Mouse (Mus musculus): Measurements from ENCODE around the gene 5330417C22Rik.

DNA sequence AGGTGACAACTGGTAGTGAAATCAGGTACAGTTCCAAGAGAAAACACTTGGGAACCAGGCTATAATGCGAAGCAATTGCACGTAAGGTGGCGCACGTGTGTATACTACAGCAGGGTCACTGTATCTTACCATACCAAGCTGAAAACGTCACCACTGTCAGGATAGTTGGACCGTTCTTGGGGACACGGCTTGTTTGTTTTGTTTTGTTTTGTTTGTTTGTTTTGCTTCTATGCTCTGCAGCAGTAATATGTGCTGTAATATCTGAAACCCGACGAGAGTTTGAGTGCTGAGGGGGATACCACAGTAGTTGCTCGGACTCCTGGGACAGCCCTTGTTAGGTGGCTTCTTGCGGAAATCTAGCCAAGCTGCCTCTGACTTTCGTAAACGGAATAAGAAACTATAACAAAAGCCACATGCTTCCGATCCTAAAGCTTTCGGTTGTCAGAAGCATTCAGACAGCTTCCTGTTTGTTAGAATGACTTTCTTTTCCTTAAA is 26.5 kb upstream of the 5330417C22Rik start:
- no peak for TF ChIP-seq POLR2A (IDR thresholded peaks at IDR 0.05; ENCODE audit: extremely low read depth, insufficient read depth, low read length)
- TF ChIP-seq CTCF (IDR thresholded peaks at IDR 0.05; ENCODE audit: low read depth, low read length): no peak
